Mouse (Mus musculus): ENCODE results near the gene Olfr1411. TPM values are rescaled to one million over a fixed set of nuclear protein-coding genes. Genes with fewer than 3 reads are reported as not detected.

The Olfr1411 gene
- not detected for polyA plus RNA-seq (2014; fragmentation: Illumina TruSeq; extraction: RNeasy Lipid Tissue Mini Kit (QIAGEN cat#74804); ENCODE audit: low read depth, low replicate concordance)

GRCm38 (mm10) chr1:92594111-92594510 lies at the start of gene Olfr1411:
TSS of gene Olfr1411 (plus strand) at chr1:92594411.

GRCm38 (mm10) chr1:92571022-92571421 lies 23.2 kb upstream of the Olfr1411 start, which contains the start of gene Olfr1413:
TSS of gene Olfr1413 (plus strand) at chr1:92571322.

GRCm38 (mm10) chr1:92585479-92585878 lies 8.7 kb upstream of the Olfr1411 start, which contains the start of gene Olfr1412:
TSS of gene Olfr1412 (plus strand) at chr1:92585779.

GRCm38 (mm10) chr1:92605482-92605881 lies 11.3 kb downstream of the Olfr1411 start, which contains the start of gene Olfr1410:
TSS of gene Olfr1410 (plus strand) at chr1:92605782.

GRCm38 (mm10) chr1:92617488-92617887 lies 23.3 kb downstream of the Olfr1411 start, which contains the start of gene Olfr12:
TSS of gene Olfr12 (plus strand) at chr1:92617788.

GRCm38 (mm10) chr1:92641514-92642272 lies 47.5 kb downstream of the Olfr1411 start, which contains the start of gene Cops9:
TSS of gene Cops9 (minus strand) at chr1:92641985.

Other genes with a start within 250 kb of the Olfr1411 start
- 98.5 TPM for gene Ndufa10, start 120.6 kb upstream of the Olfr1411 start, polyA plus RNA-seq (2014; fragmentation: Illumina TruSeq; extraction: RNeasy Lipid Tissue Mini Kit (QIAGEN cat#74804); ENCODE audit: low read depth, low replicate concordance)
- not detected for gene Olfr1416, start 109.3 kb upstream of the Olfr1411 start, polyA plus RNA-seq (2014; fragmentation: Illumina TruSeq; extraction: RNeasy Lipid Tissue Mini Kit (QIAGEN cat#74804); ENCODE audit: low read depth, low replicate concordance)
- gene Olfr1415, start 98.3 kb upstream of the Olfr1411 start, polyA plus RNA-seq (2014; fragmentation: Illumina TruSeq; extraction: RNeasy Lipid Tissue Mini Kit (QIAGEN cat#74804); ENCODE audit: low read depth, low replicate concordance): not detected
- 0.63 TPM for gene Olfr1414, start 75.8 kb upstream of the Olfr1411 start, polyA plus RNA-seq (2014; fragmentation: Illumina TruSeq; extraction: RNeasy Lipid Tissue Mini Kit (QIAGEN cat#74804); ENCODE audit: low read depth, low replicate concordance)
- gene Olfr1413, start 23.1 kb upstream of the Olfr1411 start, polyA plus RNA-seq (2014; fragmentation: Illumina TruSeq; extraction: RNeasy Lipid Tissue Mini Kit (QIAGEN cat#74804); ENCODE audit: low read depth, low replicate concordance): not detected
- not detected for gene Olfr1412, start 8.6 kb upstream of the Olfr1411 start, polyA plus RNA-seq (2014; fragmentation: Illumina TruSeq; extraction: RNeasy Lipid Tissue Mini Kit (QIAGEN cat#74804); ENCODE audit: low read depth, low replicate concordance)
- not detected for gene Olfr1410, start 11.4 kb downstream of the Olfr1411 start, polyA plus RNA-seq (2014; fragmentation: Illumina TruSeq; extraction: RNeasy Lipid Tissue Mini Kit (QIAGEN cat#74804); ENCODE audit: low read depth, low replicate concordance)
- not detected for gene Olfr12, start 23.4 kb downstream of the Olfr1411 start, polyA plus RNA-seq (2014; fragmentation: Illumina TruSeq; extraction: RNeasy Lipid Tissue Mini Kit (QIAGEN cat#74804); ENCODE audit: low read depth, low replicate concordance)
- gene Cops9, start 47.6 kb downstream of the Olfr1411 start, polyA plus RNA-seq (2014; fragmentation: Illumina TruSeq; extraction: RNeasy Lipid Tissue Mini Kit (QIAGEN cat#74804); ENCODE audit: low read depth, low replicate concordance): 327 TPM
- gene Otos, start 54.4 kb downstream of the Olfr1411 start, polyA plus RNA-seq (2014; fragmentation: Illumina TruSeq; extraction: RNeasy Lipid Tissue Mini Kit (QIAGEN cat#74804); ENCODE audit: low read depth, low replicate concordance): not detected
- gene Gpc1, start 237.2 kb downstream of the Olfr1411 start, polyA plus RNA-seq (2014; fragmentation: Illumina TruSeq; extraction: RNeasy Lipid Tissue Mini Kit (QIAGEN cat#74804); ENCODE audit: low read depth, low replicate concordance): 36.2 TPM

Measured in adipose tissue, adult 10 weeks (tissue).